Mouse (Mus musculus): ENCODE measurements at regions not wholly inside any gene's neighbourhood (a gene's known extent, or its start where the extent isn't known, plus 50 kb on each side); places are given as distances from the start of the nearest gene placed in this dataset.
A peak's percentile ranks its signal among the peaks of the same experiment; 100 is the strongest.
"Not testable (repeated sequence)": the region's sequence is repeated elsewhere in the genome, so short reads cannot be mapped to it uniquely, and the experiment has no call there.

- DNase-seq (ENCODE audit: low spot score in 2 of 2), result no peak
These were observed 84.9 kb downstream of the Arl6ip6 start for GRCm38 (mm10) chr2:53276435-53276834.

DNA sequence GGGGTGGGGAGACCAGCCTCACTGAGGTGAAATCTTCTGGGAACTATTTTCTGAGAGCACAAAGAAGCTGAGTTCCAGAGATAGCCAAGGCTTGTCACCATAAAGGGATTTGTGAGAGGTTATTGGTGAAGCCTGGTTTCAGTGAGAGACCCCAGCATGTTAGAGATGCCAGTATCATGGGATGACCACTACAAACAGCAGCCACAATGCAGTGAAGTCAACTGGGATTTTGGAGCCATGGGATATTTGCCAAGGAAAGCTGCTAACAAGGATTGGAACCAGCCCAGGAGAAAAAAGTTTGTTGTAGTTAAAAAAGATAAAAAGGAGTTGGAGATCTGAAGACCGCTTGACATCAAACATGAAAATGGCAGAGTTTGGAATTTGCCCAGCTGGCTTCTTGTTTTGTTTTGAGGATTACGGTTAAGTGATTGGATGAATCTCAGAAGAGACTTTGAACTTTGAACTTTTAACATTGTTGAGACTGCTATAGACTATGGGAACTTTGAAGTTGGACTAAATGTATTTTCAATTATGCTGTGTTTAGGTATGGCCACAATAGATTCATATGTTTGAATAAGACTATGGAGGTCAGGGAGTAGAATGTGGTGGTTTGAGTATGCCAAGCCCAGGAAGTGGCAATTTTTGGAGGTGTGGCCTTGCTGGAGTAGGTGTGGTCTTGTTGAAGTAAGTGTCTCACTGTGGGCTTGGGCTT lies 110.3 kb downstream of the Arl6ip6 start:
- no peak for DNase-seq (ENCODE audit: low spot score in 2 of 2)

GRCm38 (mm10) chr2:53330680-53331079 lies 139.2 kb downstream of the Arl6ip6 start:
- DNase-seq (ENCODE audit: low spot score in 2 of 2), result peak; percentile 27 to 53

GRCm38 (mm10) chr2:53359026-53359425 lies 167.5 kb downstream of the Arl6ip6 start:
- no peak for DNase-seq (ENCODE audit: low spot score in 2 of 2)

- DNase-seq (ENCODE audit: low spot score in 2 of 2), result peak in 1 of 2 experiments; percentile 18
These were observed 190.8 kb downstream of the Arl6ip6 start for GRCm38 (mm10) chr2:53382348-53382747.

DNA sequence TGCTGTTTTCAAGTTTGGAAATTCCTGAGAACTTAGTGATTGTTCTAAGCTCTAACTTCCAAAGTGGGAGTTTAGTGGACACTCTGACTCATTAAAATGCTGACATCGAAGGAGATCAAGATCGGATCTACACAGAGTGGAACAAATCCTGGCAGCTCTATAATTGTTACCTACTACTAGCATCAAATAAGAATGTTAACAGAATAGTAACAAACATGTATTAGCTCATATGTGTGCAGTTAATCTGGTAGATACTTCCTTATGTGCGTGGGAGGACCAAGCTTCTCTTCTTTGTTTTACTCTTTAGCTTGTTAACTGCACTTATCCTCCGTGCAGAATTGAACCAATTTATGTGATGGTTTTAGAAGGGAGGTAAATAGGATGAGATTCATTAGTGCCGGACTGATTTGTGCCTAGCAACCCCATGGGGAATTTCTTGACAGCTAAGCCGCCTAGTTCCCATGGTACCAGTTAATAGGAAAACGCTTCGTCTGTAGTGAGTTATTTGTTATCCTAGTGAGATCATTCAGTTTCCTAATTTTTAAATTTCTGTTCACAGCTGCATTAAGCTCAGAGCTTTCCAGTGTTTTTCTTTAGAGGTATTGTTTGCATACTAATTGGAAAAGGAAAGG lies 193.1 kb downstream of the Arl6ip6 start:
- no peak for DNase-seq (ENCODE audit: low spot score in 2 of 2)

- DNase-seq (ENCODE audit: low spot score in 2 of 2), result no peak
These were observed 197.1 kb downstream of the Arl6ip6 start for GRCm38 (mm10) chr2:53388652-53389051.

- DNase-seq (ENCODE audit: low spot score in 2 of 2), result no peak
These were observed 222.9 kb downstream of the Arl6ip6 start for GRCm38 (mm10) chr2:53414471-53414870.

DNA sequence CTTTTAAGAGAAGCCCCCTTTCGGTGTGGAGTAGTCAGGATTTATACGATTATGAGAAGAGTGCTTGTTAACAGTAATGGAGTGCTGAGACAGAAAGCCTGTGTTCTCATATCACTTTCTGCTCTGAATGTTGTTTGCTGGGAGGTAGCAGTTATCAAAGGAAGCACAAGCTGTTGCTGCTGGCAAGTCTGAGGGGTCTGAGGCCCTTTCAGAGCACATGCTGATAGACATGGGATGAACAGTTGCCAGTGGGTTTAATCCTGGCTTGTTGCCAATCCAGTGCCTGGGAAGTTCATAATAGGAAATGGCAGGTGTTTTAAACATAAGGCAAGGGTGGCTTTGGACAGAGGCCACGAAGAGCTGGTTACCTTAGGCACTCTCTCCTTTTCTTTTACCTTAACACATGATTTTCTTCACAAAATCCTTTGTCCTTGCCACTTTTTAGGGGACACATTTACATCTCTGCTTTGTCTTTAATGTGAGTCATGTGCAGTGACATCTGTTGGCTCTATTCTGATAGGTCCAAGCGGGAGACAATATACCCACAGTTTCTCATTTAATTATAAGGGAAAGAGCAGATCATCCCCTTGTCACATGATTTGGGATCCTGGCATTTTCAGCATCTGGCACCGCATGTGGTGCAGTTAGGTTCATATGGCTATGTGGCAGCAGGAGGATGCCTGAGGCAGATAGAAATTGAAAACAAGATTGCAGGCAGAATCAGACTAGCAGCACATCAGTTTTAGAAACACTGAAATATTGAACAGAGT lies 245.7 kb downstream of the Arl6ip6 start:
- DNase-seq (ENCODE audit: low spot score in 2 of 2), result peak in 1 of 2 experiments; percentile 69

- not testable (repeated sequence) for DNase-seq (ENCODE audit: low spot score in 2 of 2)
These were observed 248.8 kb downstream of the Arl6ip6 start for GRCm38 (mm10) chr2:53440301-53440700.

DNA sequence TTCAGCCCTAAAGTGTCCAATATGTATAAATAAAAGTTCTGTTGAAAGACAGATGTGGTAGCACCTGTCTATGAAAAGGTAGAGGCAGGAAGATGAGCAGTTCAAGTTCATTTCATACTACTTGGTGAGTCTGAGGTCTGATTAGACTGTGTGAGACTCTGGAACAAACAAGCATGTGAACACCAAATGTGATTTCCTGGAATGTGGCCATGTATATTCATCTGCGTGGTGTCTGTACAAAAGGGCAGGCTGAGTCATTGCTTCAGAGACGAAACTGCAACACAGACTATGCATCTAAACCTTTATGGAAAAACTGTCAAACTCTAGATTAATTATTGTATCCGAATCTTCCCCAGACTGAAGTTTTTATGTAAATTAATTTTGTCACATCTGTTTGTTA lies 268.7 kb downstream of the Arl6ip6 start:
- no peak for DNase-seq (ENCODE audit: low spot score in 2 of 2)

DNA sequence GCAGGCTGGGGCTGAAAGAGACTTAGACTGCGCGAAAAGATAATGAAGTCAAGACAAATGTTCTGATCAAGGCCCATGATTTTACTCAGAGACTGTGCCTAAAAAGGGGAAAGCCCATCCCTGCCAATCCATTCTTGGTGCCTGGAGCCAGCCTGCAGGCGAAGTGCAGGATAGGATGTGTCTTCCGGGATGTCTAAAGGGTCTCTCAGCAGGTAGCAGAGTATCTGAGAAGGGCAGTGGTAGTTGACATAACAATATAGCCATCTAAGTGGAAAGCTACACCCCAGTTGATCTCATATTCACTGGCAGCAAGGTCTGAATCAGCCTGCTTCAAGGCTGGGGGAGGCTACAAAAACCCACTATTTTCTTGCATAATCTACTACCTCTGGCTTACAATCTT lies 282.9 kb downstream of the Arl6ip6 start:
- DNase-seq (ENCODE audit: low spot score in 2 of 2), result no peak

GRCm38 (mm10) chr2:53479051-53479450 lies 287.5 kb downstream of the Arl6ip6 start:
- DNase-seq (ENCODE audit: low spot score in 2 of 2), result not testable (repeated sequence)

DNA sequence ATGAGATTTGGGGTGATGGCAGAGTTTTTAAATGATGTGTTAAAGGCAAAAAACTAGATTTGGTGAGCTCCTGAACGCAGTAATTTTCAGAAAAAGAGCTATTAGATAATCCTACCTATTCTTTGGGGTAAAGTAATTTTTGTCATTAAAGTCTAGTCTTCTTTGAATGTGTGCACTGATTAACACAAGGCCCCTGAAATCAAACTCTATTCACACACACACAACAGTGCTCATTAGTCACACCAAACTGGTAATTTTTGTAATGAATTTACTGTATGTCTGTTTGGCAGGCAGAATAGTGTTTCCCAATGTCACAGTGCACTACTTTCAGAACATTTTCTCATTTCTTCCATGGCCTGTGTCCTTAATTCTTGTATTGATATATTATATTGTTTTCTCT lies 296.8 kb downstream of the Arl6ip6 start:
- DNase-seq (ENCODE audit: low spot score in 2 of 2), result no peak

DNA sequence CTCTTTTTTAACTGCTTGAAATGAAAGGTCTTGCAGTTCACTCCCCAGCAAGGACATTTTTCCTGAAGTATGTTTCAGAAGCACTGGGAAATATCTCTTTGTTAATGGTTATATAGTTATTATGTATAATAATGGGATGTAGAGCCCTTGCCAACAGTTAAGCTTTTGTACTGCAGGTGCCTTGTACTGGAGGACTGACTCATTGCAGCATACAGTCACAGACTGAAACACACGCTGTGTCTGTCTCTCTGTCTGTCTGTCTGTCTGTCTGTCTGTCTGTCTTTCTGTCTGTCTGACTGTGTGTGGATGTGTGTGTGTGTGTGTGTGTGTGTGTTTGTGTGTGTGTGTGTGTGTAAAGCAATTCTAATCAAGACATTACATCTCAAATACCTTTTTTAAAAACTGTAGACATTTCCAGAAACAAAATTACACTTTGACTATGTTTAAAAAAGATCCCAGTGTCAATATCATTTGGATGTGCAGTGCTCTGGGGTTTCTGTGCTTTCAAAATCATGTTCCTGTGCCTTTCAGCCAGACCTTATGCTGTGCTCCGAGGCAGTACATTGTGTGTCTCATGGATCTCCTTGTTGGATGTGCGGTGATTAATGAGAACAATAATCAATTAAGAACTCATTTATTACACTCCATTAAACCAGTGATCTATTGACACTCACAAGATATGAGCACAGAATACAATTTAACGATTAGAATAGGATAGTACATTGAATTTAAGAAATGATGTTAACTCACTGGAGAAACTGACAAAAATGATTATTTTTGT lies 299.5 kb downstream of the Arl6ip6 start:
- no peak for DNase-seq (ENCODE audit: low spot score in 2 of 2)

DNA sequence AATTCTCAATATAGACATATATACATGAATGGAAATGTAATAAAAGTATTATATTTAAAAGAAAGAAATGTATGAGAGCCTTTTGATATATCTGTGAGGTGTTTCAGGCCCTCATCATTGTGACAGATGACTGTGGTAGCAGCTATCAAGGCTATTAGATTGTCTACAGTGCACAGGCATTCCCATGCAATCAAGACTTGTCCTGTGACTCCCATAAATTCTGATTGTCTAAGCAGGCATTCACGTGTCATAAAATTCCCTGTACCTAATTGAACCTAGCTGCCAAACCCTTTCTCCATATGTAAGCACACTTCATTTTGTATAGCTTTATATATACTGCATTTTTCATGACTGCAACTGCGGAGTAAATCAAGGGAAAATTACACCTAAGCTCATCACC lies 301.3 kb downstream of the Arl6ip6 start:
- no peak for DNase-seq (ENCODE audit: low spot score in 2 of 2)

DNA sequence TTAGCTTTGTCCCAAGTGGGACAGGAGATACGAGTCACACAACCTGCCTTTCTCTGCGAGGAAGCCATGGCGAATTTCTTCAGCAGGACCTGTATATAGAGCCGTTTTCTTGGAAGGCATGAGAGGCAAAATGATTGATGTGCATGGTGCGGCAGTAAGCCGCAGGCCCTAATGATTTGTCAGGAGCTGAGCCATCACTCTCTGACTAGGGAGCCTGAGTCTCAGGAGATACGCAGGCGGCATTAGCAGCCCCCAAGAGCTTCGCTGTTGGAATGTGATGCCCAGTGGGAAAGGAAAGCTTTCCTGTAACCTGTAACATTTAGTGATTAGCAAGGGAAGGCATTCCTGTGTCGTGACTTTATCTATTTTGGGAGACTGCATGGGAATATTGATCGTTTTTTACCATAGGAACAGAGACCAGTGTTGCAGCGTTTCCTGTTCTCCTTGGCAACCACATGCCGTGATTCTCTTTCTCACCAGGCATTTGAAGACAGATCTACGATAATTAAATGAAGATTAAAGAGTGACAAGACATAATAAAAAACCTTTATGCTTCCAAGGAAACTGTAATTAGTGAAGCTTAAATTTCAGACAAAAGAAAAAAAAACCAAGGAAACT lies 310.2 kb downstream of the Arl6ip6 start:
- DNase-seq (ENCODE audit: low spot score in 2 of 2), result peak in 1 of 2 experiments; percentile 1

- no peak for DNase-seq (ENCODE audit: low spot score in 2 of 2)
These were observed 310.7 kb downstream of the Arl6ip6 start for GRCm38 (mm10) chr2:53502275-53502667.

DNA sequence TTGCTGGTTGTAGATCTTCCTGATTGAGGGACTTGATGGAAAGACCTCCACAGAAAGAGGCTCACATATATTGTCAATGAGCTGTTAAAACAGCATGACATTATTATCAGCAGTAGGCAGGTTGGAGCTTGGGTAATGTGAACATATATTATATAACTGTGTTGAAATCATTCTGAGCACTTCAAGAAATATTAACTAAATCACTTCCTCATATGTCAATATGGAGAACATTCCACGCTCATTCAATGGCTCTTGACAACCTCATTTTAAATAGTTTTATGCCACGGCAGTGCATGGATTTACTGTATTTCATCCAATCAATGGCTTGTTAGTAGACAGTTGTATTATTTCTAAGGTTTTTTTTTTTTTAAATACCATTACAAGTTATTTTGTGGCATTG lies 350.6 kb downstream of the Arl6ip6 start:
- DNase-seq (ENCODE audit: low spot score in 2 of 2), result no peak

DNA sequence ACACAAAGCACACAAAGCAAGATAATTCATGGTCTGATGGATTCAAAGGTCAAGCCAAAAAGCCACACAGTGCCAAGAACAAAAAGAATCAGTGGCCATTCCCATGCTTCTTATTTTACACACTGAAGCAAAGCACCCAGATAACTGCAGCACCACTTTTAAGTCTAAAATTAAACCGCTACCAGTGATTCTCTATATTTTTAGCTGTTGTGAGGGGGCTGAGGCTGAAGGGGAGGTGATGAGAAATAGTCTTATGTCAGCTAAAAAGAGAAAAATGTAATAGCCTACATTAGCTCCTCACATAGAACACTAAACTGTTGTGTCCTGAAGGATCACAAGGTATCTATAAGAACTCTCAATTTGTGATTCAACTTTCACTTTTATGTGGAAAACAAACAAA lies 382.5 kb downstream of the Arl6ip6 start:
- DNase-seq (ENCODE audit: low spot score in 2 of 2), result no peak

- no peak for DNase-seq (ENCODE audit: low spot score in 2 of 2)
These were observed 414.3 kb downstream of the Arl6ip6 start for GRCm38 (mm10) chr2:53605829-53606228.

All from cerebellum, postnatal 4 days (tissue).